Mouse (Mus musculus): ENCODE data around the gene Atpif1. TPM values are rescaled to one million over a fixed set of nuclear protein-coding genes. Genes with fewer than 3 reads are reported as not detected.

Atpif1 gene
- polyA plus RNA-seq, 1 experiment from 2014 or later, result 1,358 TPM

DNA sequence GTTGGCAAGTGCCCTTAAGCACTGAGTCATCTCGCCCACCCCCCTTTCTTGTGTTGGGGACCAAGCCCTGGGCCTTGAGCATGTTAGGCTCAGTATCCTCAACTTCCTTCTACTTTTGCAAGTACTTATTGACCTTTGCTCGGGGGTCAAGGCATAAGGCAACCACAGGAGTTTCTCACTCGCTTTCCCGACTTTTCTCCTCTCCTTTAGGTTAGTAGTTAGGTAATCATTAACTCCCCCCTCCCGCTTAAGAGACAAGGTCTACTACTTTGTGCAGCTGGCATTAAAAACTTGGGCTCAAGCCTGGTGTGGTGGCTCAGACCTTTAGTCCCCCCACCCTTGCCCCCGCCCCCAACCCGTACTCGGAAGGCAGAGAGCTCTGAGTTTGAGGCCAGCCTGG lies 15.4 kb downstream of the Atpif1 start:
- no peaks in the 10 kb centered on the region for H3K27me3 ChIP-seq (ENCODE audit: control insufficient read depth, insufficient read depth, low read length)
- no peak overlapping the region for H3K4me2 ChIP-seq (replicated peaks; ENCODE audit: low read depth, low read length)
- no peak overlapping the region for H3K4me3 ChIP-seq (ENCODE audit: low read depth, low read length)
- peaks cover 5% of the 10 kb centered on the region; the same call in 1 of the 2 replicates for H3K4me1 ChIP-seq (ENCODE audit: control insufficient read depth, insufficient read depth, low read length)
- no peaks in the 10 kb centered on the region for H3K9me3 ChIP-seq (ENCODE audit: control insufficient read depth, low read depth, low read length)
- no peaks in the 10 kb centered on the region for H3K36me3 ChIP-seq (ENCODE audit: control insufficient read depth, insufficient read depth, low read length)
- no peak overlapping the region for H3K9ac ChIP-seq (replicated peaks; ENCODE audit: low read depth, low read length)
- 61% methylated on average over 8 of the region's 8 CpGs for WGBS
- no peak for ATAC-seq (ENCODE audit: insufficient number of reproducible peaks, insufficient read depth, low FRiP score, low read depth)
- H3K27ac ChIP-seq (ENCODE audit: low read length), result no peak overlapping the region

DNA sequence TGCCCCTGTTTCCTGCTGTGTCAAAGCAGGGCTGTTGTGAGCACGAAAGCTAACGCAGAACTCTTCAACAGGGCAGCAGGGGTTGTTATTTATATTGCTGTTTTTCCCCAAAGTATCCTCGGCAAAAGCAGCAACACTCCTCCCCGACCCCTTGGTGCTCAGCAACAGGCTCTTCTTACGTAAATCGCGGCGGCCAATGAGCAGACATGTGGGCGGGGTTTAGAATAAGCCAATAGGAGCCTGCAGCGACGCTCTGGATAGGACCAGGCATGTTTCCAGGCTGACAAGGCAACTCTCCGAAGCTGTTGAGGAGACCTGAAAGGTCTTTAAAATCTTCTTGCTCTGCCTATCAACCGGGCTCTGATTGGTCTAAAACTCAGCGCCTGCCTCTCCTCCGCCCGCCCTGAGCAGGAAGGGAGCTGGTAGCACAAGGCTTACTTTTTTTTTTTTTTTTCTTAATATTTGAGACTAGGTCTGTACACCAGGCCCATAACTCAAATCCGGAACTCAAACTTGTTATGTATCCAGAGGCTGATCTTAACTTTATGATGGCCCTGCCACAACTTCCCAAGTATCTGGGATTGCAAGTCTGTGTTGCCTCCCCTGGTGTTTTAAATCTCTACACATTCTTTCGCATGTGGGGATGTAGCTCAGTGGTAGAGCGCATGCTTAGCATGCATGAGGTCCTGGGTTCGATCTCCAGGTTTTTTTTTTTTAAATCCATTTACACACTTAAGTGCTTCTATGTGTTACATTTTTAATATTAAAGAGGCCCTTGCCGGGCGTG lies 17.9 kb downstream of the Atpif1 start:
- H3K4me3 ChIP-seq (ENCODE audit: low read depth, low read length), result peak overlapping the region; percentile 44
- H3K36me3 ChIP-seq (ENCODE audit: control insufficient read depth, insufficient read depth, low read length), result no peaks in the 10 kb centered on the region
- peaks cover 7% of the 10 kb centered on the region; the same call in 1 of the 2 replicates for H3K4me1 ChIP-seq (ENCODE audit: control insufficient read depth, insufficient read depth, low read length)
- ATAC-seq (ENCODE audit: insufficient number of reproducible peaks, insufficient read depth, low FRiP score, low read depth), result peak; percentile 95
- H3K27me3 ChIP-seq (ENCODE audit: control insufficient read depth, insufficient read depth, low read length), result no peaks in the 10 kb centered on the region
- peak overlapping the region; percentile 83 for H3K27ac ChIP-seq (ENCODE audit: low read length)
- H3K9ac ChIP-seq (replicated peaks; ENCODE audit: low read depth, low read length), result no peak overlapping the region
- no peaks in the 10 kb centered on the region for H3K9me3 ChIP-seq (ENCODE audit: control insufficient read depth, low read depth, low read length)
- 19% methylated on average over 22 of the region's 22 CpGs for WGBS
- peak overlapping the region; percentile 90 for H3K4me2 ChIP-seq (replicated peaks; ENCODE audit: low read depth, low read length)

DNA sequence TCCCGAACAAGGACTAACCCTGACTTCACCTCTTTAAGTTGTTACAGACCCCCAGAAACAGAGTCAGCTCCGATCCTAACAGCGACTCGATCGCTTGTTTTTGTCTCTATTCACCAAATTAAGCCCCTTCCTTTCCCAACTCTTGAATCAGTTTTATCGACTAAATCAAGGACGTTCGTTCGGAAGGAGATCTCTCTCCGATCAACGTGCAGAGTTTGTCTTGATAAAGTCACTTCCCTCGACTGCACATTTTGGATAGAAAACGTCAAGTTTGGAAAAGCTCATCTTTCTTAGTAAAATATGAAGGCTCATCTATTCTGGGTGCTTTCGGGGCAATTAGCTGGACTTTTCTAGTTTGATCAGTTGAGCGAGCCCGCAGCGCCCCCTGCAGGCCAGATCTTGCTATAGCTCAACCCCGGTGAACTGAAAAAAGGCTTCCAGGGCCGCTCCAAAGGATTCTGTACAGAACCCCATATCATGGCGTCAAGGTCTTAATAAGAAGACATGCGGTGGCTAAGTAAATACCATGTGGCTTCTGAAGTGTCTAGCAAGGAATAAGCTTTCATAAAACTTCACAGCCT lies 18.8 kb downstream of the Atpif1 start:
- WGBS, result 3% methylated on average over 21 of the region's 21 CpGs
- H3K27ac ChIP-seq (ENCODE audit: low read length), result peak overlapping the region; percentile 83
- peak overlapping the region; percentile 44 for H3K4me3 ChIP-seq (ENCODE audit: low read depth, low read length)
- peak overlapping the region; percentile 90 for H3K4me2 ChIP-seq (replicated peaks; ENCODE audit: low read depth, low read length)
- ATAC-seq (ENCODE audit: insufficient number of reproducible peaks, insufficient read depth, low FRiP score, low read depth), result no peak
- H3K4me1 ChIP-seq (ENCODE audit: control insufficient read depth, insufficient read depth, low read length), result peaks cover 7% of the 10 kb centered on the region; the same call in 1 of the 2 replicates
- no peaks in the 10 kb centered on the region for H3K36me3 ChIP-seq (ENCODE audit: control insufficient read depth, insufficient read depth, low read length)
- H3K27me3 ChIP-seq (ENCODE audit: control insufficient read depth, insufficient read depth, low read length), result no peaks in the 10 kb centered on the region
- no peaks in the 10 kb centered on the region for H3K9me3 ChIP-seq (ENCODE audit: control insufficient read depth, low read depth, low read length)
- H3K9ac ChIP-seq (replicated peaks; ENCODE audit: low read depth, low read length), result no peak overlapping the region

DNA sequence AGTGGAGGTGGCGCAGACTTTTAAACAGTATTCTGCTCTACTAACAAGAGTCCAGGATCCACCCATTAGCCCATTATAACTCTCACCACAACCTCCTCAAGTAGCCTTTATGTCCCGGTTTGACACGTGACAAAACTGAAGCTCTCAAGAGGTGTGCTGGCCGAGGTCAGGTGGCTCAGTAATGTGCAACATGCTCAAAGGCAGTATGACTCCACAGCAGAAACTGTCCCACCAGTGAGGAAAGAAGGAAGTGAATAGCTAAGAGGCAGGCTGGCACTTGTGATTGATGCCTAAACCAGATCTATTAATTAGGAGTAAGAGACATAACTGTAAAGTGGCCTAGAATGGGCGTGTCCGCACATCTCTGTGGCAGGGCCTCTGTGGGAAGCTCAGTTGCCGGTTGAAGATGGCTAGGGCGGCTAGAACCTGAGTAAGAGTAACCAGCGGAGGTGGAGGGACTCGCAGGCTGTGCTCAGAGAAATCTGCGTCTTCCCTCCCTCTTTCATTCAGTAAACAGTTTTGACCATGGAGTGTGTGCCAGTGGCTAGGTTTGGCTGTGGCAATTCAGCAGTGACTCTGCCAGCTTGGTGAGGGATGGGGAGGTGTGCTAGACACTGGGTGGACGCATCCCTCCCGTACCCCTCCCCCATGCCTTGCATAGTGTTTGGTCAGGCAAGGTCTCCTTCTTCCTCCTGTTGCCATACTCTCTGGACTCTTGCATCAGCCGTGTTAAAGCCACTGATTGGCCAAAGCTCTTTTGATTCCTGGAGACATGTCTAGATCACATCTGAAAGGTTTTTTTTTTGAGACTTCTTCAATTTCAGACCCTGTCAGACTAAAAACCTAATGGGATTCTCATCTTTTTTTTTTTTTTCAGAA lies 19.8 kb downstream of the Atpif1 start:
- H3K36me3 ChIP-seq (ENCODE audit: control insufficient read depth, insufficient read depth, low read length), result no peaks in the 10 kb centered on the region
- H3K4me2 ChIP-seq (replicated peaks; ENCODE audit: low read depth, low read length), result no peak overlapping the region; the same call in 1 of the 2 replicates
- WGBS, result 28% methylated on average over 14 of the region's 14 CpGs
- H3K9ac ChIP-seq (replicated peaks; ENCODE audit: low read depth, low read length), result no peak overlapping the region
- H3K27me3 ChIP-seq (ENCODE audit: control insufficient read depth, insufficient read depth, low read length), result no peaks in the 10 kb centered on the region
- H3K4me3 ChIP-seq (ENCODE audit: low read depth, low read length), result no peak overlapping the region
- no peaks in the 10 kb centered on the region for H3K9me3 ChIP-seq (ENCODE audit: control insufficient read depth, low read depth, low read length)
- peaks cover 7% of the 10 kb centered on the region; the same call in 1 of the 2 replicates for H3K4me1 ChIP-seq (ENCODE audit: control insufficient read depth, insufficient read depth, low read length)
- no peak overlapping the region for H3K27ac ChIP-seq (ENCODE audit: low read length)
- ATAC-seq (ENCODE audit: insufficient number of reproducible peaks, insufficient read depth, low FRiP score, low read depth), result no peak

DNA sequence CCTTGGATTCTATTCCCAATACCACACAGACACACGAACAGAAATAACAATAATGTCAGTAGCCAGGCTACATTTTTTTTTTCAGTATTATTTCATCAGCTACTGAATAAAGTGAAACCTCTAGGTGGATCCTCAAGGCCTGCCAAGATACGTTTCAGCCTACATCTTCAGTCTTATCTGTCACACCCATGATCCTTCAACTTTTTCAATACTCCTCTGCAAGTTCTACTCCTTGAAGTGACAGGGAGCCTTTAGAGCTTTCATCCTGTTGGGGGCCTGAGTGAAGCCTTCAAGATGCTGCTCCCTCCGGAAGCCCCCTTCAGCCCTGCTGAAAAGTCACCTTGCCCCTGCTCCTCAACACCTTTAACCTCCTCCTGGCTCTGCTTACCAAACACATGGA lies 21.4 kb downstream of the Atpif1 start:
- no peaks in the 10 kb centered on the region for H3K27me3 ChIP-seq (ENCODE audit: control insufficient read depth, insufficient read depth, low read length)
- H3K4me3 ChIP-seq (ENCODE audit: low read depth, low read length), result no peak overlapping the region
- WGBS, result 58% methylated on average over 3 of the region's 3 CpGs
- no peaks in the 10 kb centered on the region for H3K36me3 ChIP-seq (ENCODE audit: control insufficient read depth, insufficient read depth, low read length)
- H3K9ac ChIP-seq (replicated peaks; ENCODE audit: low read depth, low read length), result no peak overlapping the region
- no peak for ATAC-seq (ENCODE audit: insufficient number of reproducible peaks, insufficient read depth, low FRiP score, low read depth)
- H3K4me1 ChIP-seq (ENCODE audit: control insufficient read depth, insufficient read depth, low read length), result peaks cover 7% of the 10 kb centered on the region; the same call in 1 of the 2 replicates
- no peaks in the 10 kb centered on the region for H3K9me3 ChIP-seq (ENCODE audit: control insufficient read depth, low read depth, low read length)
- H3K4me2 ChIP-seq (replicated peaks; ENCODE audit: low read depth, low read length), result no peak overlapping the region
- no peak overlapping the region for H3K27ac ChIP-seq (ENCODE audit: low read length)

DNA sequence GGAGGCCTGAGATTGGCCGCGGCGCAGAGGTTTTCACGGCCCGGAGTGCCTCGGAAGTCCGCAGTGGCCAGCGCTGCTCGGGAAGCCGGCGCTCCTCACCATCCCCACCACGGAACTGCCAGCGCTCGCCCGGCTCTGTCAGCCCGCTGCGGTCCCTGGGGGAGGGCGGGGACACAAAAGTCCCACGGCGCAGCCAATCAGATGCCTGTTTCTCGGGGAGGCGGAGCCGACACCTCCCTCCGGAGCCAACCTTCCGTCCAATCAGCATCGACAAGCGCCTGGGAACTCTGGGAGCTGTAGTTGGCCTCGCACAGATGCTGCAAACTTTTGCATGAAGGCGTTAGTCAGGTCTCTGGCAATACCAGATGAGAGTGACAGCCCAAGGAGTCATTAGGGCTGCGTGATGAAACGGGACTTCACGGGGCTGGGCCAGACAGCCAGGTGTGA lies 23.1 kb downstream of the Atpif1 start, which contains the start of gene Sesn2:
Gene Sesn2, minus strand, starts transcription at position 150 of the 447 bp plus-strand sequence.
- peak within 1 kb of the TSS; percentile 90 for H3K27ac ChIP-seq (ENCODE audit: low read length)
- H3K36me3 ChIP-seq (ENCODE audit: control insufficient read depth, insufficient read depth, low read length), result no peaks in the 10 kb centered on the region
- H3K9me3 ChIP-seq (ENCODE audit: control insufficient read depth, low read depth, low read length), result no peaks in the 10 kb centered on the region
- peak within 1 kb of the TSS; percentile 65 for H3K4me2 ChIP-seq (replicated peaks; ENCODE audit: low read depth, low read length)
- peak within 1 kb of the TSS; percentile 89 for H3K4me3 ChIP-seq (ENCODE audit: low read depth, low read length)
- peak; percentile 91 for ATAC-seq (ENCODE audit: insufficient number of reproducible peaks, insufficient read depth, low FRiP score, low read depth)
- under 1% methylated on average over 32 of the region's 32 CpGs for WGBS
- peaks cover 7% of the 10 kb centered on the region; the same call in 1 of the 2 replicates for H3K4me1 ChIP-seq (ENCODE audit: control insufficient read depth, insufficient read depth, low read length)
- peak within 1 kb of the TSS; percentile 56 for H3K9ac ChIP-seq (replicated peaks; ENCODE audit: low read depth, low read length)
- H3K27me3 ChIP-seq (ENCODE audit: control insufficient read depth, insufficient read depth, low read length), result no peaks in the 10 kb centered on the region

DNA sequence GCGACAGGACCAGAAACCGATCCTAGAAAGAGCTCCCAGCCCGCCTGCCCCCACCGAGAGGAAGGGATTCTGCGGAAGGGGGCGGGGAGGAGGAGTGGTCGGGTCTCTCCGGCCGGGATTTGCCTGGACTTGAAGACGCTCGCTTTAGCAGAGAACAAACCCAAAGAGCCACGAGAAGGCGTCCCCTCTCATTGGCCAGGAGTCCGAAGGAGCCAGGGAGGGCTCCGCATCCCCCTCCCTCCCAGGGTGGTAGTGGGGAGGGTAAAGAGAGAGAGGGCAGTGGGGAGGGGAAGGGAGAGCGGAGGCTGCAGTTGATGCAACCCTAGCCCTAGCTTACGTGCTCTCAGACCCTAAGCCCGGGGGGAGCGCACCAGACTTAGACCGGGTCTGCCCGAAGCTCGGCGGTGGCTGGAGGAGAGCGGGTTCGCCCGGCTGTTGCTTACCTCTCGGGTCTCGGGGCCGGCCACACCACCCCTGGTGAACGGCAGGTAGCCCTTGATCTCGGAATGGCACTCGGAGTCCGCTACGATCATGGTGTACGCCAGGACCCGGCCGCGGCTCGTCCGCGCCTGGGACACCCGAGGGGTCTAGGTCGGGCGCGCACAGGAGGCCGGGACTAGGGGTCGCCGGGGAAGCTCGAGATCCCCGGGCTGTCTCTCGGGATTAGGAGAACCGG lies 23.7 kb downstream of the Atpif1 start:
- Histone ChIP-seq H3K27me3 (ENCODE audit: control insufficient read depth, insufficient read depth, low read length) (no peaks in the 10 kb centered on the region), H3K4me3 (ENCODE audit: low read depth, low read length) (peak overlapping the region; percentile 89), H3K36me3 (ENCODE audit: control insufficient read depth, insufficient read depth, low read length) (no peaks in the 10 kb centered on the region), H3K9me3 (ENCODE audit: control insufficient read depth, low read depth, low read length) (no peaks in the 10 kb centered on the region), H3K4me2 (replicated peaks; ENCODE audit: low read depth, low read length) (peak overlapping the region; percentile 65), H3K4me1 (ENCODE audit: control insufficient read depth, insufficient read depth, low read length) (peaks cover 7% of the 10 kb centered on the region; the same call in 1 of the 2 replicates), H3K27ac (ENCODE audit: low read length) (peak overlapping the region; percentile 90), H3K9ac (replicated peaks; ENCODE audit: low read depth, low read length) (peak overlapping the region; percentile 56)
- WGBS, result under 1% methylated on average over 52 of the region's 52 CpGs
- peak; percentile 82 for ATAC-seq (ENCODE audit: insufficient number of reproducible peaks, insufficient read depth, low FRiP score, low read depth)
